Mouse (Mus musculus) CD4-positive, CD25-positive, alpha-beta regulatory T cell, adult 9 weeks (primary cell): Measurements from ENCODE around the gene Atp6v1e2. TPM values are rescaled to one million over a fixed set of nuclear protein-coding genes. Genes with fewer than 3 reads are reported as not detected.

Experiments used
- polyA plus RNA-seq: library from polyadenylated mRNA; unstranded; fragments of 100-300 nt; shearing (Covaris generic); gene quantifications from one replicate; pipeline ENCODE4 v1.2.1, GENCODE M21; 2017

Atp6v1e2 gene
- not detected for polyA plus RNA-seq

GRCm38 (mm10) chr17:86947840-86948796, at the start of gene Atp6v1e2:
Gene Atp6v1e2 (minus strand): TSS chr17:86947897.

GRCm38 (mm10) chr17:86962894-86963585, 15.3 kb upstream of the Atp6v1e2 start, which contains the start of gene Rhoq:
Gene Rhoq (plus strand): TSS chr17:86963082.

GRCm38 (mm10) chr17:86917048-86917447, 30.6 kb downstream of the Atp6v1e2 start, which contains the start of gene Tmem247:
Gene Tmem247 (plus strand): TSS chr17:86917348.

Other genes starting within 250 kb of the Atp6v1e2 start
- gene Epas1, start 194.2 kb downstream of the Atp6v1e2 start, polyA plus RNA-seq = 1.1 TPM
- gene Tmem247, start 30.5 kb downstream of the Atp6v1e2 start, polyA plus RNA-seq = not detected
- gene Rhoq, start 15.2 kb upstream of the Atp6v1e2 start, polyA plus RNA-seq = 3.2 TPM
- 27.4 TPM for gene Pigf, start 77.5 kb upstream of the Atp6v1e2 start, polyA plus RNA-seq
- 144 TPM for gene Cript, start 77.7 kb upstream of the Atp6v1e2 start, polyA plus RNA-seq
- 3.9 TPM for gene Socs5, start 159.8 kb upstream of the Atp6v1e2 start, polyA plus RNA-seq